Mouse (Mus musculus) small intestine, adult 2 months (tissue): Measurements from ENCODE around the gene Gm11541. TPM values are rescaled to one million over a fixed set of nuclear protein-coding genes. Genes with fewer than 3 reads are reported as not detected.

ENCODE experiments used
- H3K27ac ChIP-seq: fragments of 200-500 bp; 2 replicates; pipeline ENCODE4 v1.5.1; 2012; ENCODE audit warnings: low read depth, low read length, control low read depth, inconsistent platforms; ENCODE audit not compliant: insufficient read depth
- H3K27me3 ChIP-seq: fragments of 200-500 bp; 2 replicates; pipeline ENCODE4 v1.6.1; 2012; ENCODE audit warnings: mild to moderate bottlenecking, moderate library complexity, low read length, inconsistent platforms; ENCODE audit not compliant: control insufficient read depth, insufficient read depth
- H3K36me3 ChIP-seq: fragments of 200-500 bp; 2 replicates; pipeline ENCODE4 v1.6.1; 2012; ENCODE audit warnings: mild to moderate bottlenecking, low read length, control low read depth, inconsistent platforms; ENCODE audit not compliant: control insufficient read depth, insufficient read depth
- H3K4me1 ChIP-seq: fragments of 200-500 bp; 2 replicates; pipeline ENCODE4 v1.6.1; 2012; ENCODE audit warnings: low read length, inconsistent platforms, mixed read lengths; ENCODE audit not compliant: control insufficient read depth, insufficient read depth, insufficient read length
- H3K4me3 ChIP-seq: fragments of 200-500 bp; 2 replicates; pipeline ENCODE4 v1.5.1; 2012; ENCODE audit warnings: low read depth, mild to moderate bottlenecking, control low read depth, inconsistent platforms, low read length, moderate library complexity
- CTCF ChIP-seq: fragments of 200-500 bp; IDR thresholded peaks from 2 replicates; pipeline ENCODE4 v1.5.1; 2012; ENCODE audit warnings: low read depth, mild to moderate bottlenecking, control low read depth, inconsistent platforms, low read length, moderate library complexity, mixed read lengths; ENCODE audit not compliant: insufficient replicate concordance, insufficient read length; ENCODE audit errors: extremely low read depth
- POLR2A ChIP-seq: fragments of 200-500 bp; IDR thresholded peaks from 2 replicates; pipeline ENCODE4 v1.6.1; 2012; ENCODE audit warnings: low read depth, mild to moderate bottlenecking, control low read depth, inconsistent platforms, low read length, moderate library complexity
- WGBS: fragments of 180-500 bp; shearing (Covaris S2); methylation state at CpG from one replicate; pipeline ENCODE4 v1.1.7; 2018; 5-methylcytosine and 5-hydroxymethylcytosine counted together
- polyA plus RNA-seq: library from polyadenylated mRNA; depleted of rRNA; stranded (reverse); fragments of >200 nt; gene quantifications from 2 replicates; pipeline ENCODE4 v1.2.3, GENCODE M21; 2012; rRNA removed

Gene Gm11541
- polyA plus RNA-seq = not detected in 2 replicates

DNA sequence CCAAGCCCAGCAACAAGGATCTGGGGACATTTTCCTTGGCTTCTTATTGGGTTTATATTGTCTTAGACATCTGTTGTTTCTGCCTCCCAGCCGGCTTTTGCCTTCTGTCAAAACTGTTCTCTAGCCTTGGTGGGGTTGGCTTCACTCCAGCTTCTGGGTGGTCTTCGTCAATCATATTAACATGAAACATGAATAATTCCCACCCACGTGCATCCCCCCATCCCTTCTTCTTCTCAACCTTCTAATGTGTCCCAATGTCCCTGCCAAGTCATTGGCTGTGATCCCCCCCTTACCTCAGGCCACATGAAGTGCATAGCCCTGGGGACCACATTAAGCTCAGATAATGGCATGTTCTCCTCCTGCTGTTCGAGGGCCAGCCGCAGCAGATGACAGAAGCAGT lies at the start of gene Gm11541:
Gm11541 (minus strand) TSS at position 28 of the 400 bp plus-strand sequence.
- no peak within 1 kb of the TSS for H3K27ac ChIP-seq
- 76% methylated on average over 5 of the region's 5 CpGs for WGBS
- no peaks in the 10 kb centered on the region for H3K27me3 ChIP-seq
- H3K36me3 ChIP-seq = no peaks in the 10 kb centered on the region
- H3K4me1 ChIP-seq = peaks cover 4% of the 10 kb centered on the region
- no peak for TF ChIP-seq CTCF
- no peak for TF ChIP-seq POLR2A
- no peak within 1 kb of the TSS for H3K4me3 ChIP-seq

DNA sequence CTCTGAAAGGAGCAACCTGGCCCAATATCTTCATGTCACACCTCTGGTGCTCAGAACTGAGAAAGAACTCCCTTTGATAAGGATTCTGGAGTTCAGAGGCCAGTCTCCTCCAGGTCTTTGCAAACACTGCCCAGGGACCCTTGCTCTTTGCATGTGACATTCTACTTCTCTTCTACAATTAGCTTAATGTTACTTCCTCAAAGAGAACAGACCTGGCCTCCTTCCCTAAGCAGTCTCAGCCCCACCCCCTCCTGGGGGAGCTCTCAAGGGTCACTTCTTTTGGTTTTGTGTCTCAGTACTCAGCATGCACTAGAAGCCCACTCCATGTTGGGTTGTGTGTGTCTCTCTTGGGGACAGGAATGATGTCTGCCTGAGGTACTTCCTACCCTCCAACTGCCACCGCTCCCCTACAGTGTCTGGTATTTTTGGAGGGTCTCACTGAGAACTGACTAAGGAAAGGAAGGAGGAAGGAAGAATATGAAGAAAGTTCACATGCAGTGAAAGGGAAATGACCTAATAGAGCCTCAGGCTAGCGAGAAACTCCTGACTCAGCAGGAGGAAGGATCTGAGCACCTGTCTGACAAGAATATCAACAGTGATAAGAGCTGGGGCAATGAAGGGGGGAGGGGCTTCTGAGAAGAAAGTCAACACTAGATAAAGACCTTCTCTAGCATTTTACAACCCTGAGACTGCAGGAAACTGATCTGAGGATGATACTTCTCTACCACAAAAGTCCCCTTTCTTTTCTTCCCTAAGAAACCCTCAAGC lies 48.8 kb upstream of the Gm11541 start:
- Histone ChIP-seq H3K36me3 (peaks cover 25% of the 10 kb centered on the region), H3K4me1 (peaks cover 26% of the 10 kb centered on the region; the same call in 1 of the 2 replicates), H3K27ac (peak overlapping the region; percentile 98), H3K27me3 (no peaks in the 10 kb centered on the region), H3K4me3 (no peak overlapping the region)
- 21% methylated on average over 2 of the region's 2 CpGs for WGBS
- no peak for TF ChIP-seq POLR2A
- TF ChIP-seq CTCF = no peak

DNA sequence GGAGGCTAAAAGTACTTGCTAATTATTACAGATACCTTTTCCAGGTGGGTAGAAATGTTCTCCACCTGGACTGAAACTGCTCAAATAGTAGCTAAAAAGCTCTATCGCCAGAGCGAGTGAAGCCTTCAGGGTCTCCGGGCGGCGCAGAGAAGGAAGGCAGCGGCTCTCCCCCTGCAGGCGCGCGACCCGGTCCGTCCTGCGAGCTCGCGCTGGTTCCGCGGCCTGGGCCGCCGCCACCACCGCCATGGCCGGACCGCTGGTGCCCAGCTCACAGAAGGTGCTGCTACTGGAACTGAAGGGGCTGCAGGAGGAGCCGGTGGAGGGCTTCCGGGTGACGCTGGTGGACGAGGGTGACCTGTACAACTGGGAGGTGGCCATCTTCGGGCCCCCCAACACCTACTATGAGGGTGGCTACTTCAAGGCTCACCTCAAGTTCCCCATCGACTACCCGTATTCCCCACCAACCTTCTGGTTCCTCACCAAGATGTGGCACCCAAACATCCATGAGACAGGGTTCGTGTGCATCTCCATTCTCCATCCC lies 37.5 kb upstream of the Gm11541 start, which contains the start of gene Cdc34b:
Cdc34b (plus strand) TSS at position 51 of the 541 bp plus-strand sequence.
- no peaks in the 10 kb centered on the region for H3K27me3 ChIP-seq
- H3K27ac ChIP-seq = no peak within 1 kb of the TSS
- no peak within 1 kb of the TSS for H3K4me3 ChIP-seq
- H3K4me1 ChIP-seq = peaks cover 2% of the 10 kb centered on the region; the same call in 1 of the 2 replicates
- TF ChIP-seq CTCF (no peak), POLR2A (no peak)
- H3K36me3 ChIP-seq = no peaks in the 10 kb centered on the region
- WGBS = 89% methylated on average over 29 of the region's 29 CpGs

DNA sequence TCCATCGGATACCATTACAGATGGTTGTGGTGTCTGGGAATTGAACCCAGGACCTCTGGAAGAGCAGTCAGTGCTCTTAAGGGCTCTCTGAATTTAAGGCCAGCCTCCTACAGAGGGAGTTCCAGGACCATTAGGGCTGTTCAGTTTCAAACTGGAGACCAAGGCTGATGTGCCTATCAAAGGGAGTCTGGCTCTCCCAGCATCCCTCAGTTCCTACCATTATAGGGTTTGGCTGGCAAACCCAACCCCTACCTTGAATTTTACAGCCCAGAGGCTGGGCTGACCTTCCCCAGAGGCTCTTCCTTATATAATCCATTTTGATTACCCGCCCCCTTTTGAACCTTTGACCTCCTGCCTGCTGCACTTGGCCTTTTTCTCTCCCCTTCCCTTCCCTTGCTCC lies 31.4 kb upstream of the Gm11541 start:
- Histone ChIP-seq H3K27ac (no peak overlapping the region), H3K4me1 (peaks cover 2% of the 10 kb centered on the region; the same call in 1 of the 2 replicates), H3K36me3 (no peaks in the 10 kb centered on the region), H3K4me3 (no peak overlapping the region), H3K27me3 (no peaks in the 10 kb centered on the region)
- no peak for TF ChIP-seq CTCF
- TF ChIP-seq POLR2A = no peak
- 57% methylated on average over 2 of the region's 2 CpGs for WGBS

DNA sequence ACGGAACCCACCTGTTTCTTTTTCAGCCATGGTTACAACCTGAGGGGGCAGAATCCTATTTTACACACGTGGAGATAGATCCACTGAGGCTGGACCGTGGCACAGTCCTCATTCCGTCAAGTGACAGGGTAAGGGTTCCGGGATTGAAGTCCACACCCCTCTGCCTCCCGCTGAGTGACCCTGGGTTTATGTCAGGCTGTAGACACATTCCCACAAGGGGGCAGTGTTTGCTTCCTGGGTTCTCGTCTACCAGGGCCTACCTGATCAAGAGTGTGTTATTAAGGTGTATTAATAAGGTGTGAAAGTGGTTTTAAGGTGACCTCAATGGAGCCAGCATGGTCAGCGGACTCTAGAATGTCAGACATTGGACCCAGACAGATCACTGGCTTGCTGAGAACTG lies 28.5 kb upstream of the Gm11541 start:
- WGBS = 17% methylated on average over 8 of the region's 8 CpGs
- H3K27ac ChIP-seq = peak overlapping the region; percentile 19; the same call in 1 of the 2 replicates
- peak overlapping the region; percentile 53 for H3K4me3 ChIP-seq

DNA sequence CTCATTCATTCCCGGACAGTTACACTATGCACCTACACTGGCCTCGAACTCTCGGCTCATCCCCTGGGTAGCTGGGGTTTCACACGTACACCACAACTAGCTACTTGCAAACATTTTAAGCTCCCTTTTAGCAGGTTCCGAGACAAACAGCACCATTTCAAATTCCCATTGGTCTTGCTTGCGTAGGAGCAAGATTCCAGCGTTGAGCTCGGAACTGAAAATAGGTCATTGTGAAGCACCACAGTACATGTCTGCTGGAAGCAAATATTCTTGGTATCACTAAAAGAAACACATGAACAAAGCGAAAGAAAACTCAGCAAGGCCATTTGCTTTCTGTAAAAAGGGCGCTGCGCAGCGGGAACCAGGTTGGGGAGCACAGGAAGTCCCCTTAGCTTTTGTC lies 26.9 kb upstream of the Gm11541 start:
- H3K27ac ChIP-seq = no peak overlapping the region
- 92% methylated on average over 12 of the region's 12 CpGs for WGBS
- H3K4me3 ChIP-seq = no peak overlapping the region
- TF ChIP-seq CTCF (no peak), POLR2A (no peak)
- no peaks in the 10 kb centered on the region; the same call in 1 of the 2 replicates for H3K4me1 ChIP-seq
- H3K27me3 ChIP-seq = no peaks in the 10 kb centered on the region
- no peaks in the 10 kb centered on the region for H3K36me3 ChIP-seq

More for the DNA sequence above, 28.5 kb upstream of the Gm11541 start:
- Histone ChIP-seq H3K36me3 (no peaks in the 10 kb centered on the region), H3K4me1 (no peaks in the 10 kb centered on the region; the same call in 1 of the 2 replicates), H3K27me3 (no peaks in the 10 kb centered on the region)
- TF ChIP-seq POLR2A (no peak), CTCF (peak; percentile 75; the same call in 1 of the 2 replicates)

DNA sequence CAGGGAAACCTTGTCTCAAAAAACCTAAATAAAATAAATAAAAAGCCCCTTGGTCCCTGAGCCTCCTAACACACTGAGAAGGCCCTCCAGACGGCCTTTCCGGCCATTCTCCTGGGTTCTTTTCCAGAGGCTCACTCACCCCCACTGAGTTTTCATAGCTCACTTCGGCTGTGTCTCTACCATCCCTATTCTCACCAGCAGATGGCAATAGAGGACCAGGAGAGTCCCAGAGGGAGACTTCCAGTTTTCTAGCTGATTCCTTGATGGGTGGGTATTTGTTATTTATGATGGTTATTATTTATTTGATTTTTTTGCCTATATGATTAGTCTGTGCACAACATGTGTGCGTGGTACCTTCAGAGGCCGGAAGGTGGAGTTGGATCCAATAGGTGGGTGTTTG lies 26.0 kb upstream of the Gm11541 start:
- TF ChIP-seq POLR2A = no peak
- TF ChIP-seq CTCF = peak; percentile 58; the same call in 1 of the 2 replicates
- H3K27me3 ChIP-seq = no peaks in the 10 kb centered on the region
- H3K4me3 ChIP-seq = no peak overlapping the region
- 18% methylated on average over 5 of the region's 5 CpGs for WGBS
- no peak overlapping the region for H3K27ac ChIP-seq
- H3K4me1 ChIP-seq = no peaks in the 10 kb centered on the region; the same call in 1 of the 2 replicates
- no peaks in the 10 kb centered on the region for H3K36me3 ChIP-seq
